Mouse (Mus musculus) kidney, postnatal 14 days (tissue): ENCODE results near the gene E2f8.
A peak's percentile ranks its signal among the peaks of the same experiment; 100 is the strongest.

ENCODE experiments used
- DNase-seq: peaks from one replicate; pipeline ENCODE4 v3.0.0; 2022; ENCODE audit warnings: mixed read lengths

Gene E2f8

DNA sequence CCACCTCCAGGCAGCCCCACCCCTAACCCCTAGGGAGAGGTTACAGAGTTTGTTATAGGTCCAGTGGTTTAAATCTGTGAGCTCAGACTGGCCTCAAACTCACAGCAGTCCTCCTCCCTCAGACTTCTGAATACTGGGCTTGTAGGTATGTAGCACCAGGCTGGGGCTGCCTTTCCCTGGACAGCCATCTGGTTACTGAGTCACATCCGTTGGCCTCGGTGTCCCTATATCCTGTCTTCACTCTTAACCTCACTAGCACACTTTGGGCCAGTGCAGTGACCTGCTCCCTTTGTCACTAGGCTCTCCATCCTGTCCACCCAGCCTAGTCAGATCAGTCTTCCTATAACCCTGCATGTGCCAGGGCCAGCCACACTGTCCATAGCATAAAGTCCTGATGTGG lies 7.4 kb upstream of the E2f8 start:
- DNase-seq = no peak

DNA sequence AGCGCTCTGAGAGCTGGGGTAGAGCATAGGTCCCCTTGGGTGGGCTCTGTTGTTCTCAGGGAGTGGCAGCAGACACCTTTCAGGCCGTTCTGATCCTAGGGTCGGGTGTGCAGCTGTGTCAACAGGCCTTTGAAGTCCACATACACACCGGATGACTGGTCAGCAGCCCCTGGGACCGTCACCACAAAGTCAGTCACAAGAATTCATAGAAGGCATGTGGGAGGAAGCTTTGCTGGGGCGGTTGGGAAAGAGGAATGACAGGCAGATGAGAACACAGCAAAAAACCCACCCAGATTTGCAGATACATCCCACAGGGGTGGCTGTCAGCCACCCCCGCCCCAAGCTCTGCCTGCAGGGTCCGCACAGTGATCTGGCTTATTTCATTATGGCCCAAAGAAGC lies 6.6 kb upstream of the E2f8 start:
- DNase-seq = no peak

- DNase-seq = no peak
Measured at GRCm38 (mm10) chr7:48884266-48884611, 2.8 kb upstream of the E2f8 start.

DNA sequence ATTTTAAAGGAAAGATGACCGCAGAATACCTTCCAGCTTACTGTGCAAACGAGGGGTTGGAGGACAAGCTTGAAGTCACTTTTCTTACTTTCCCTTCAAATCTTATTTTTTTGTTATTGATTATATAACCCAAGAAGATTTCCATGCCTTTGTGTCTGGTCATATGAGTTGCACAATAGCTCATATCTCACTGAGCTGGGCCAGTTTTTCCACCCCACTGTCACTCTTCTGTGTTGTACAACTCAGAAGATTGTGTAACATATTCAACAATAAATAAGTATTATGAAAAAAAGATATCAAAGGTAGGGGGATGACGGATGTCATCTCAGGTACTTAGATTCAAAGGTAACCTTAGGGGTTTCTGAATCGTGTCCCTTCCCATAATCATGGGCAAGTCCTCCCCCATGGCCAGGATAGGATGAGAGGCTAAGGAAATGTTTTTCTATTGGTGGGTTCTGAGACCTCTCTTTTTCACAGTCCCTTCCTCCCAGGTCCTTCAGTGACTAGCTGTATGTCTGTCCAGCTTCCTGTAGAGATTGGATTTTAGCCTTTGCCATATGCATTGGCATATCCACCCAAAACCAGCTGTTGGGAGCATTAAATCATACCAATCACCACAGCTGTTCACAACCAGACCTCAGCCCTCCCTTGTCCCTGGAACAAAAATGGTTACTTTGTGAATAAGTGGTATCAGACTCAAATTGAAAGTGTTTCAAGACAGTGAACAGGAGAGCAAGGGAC lies 2.3 kb upstream of the E2f8 start:
- no peak for DNase-seq

GRCm38 (mm10) chr7:48881971-48882609 lies 694 bp upstream of the E2f8 start:
- no peak for DNase-seq

- DNase-seq = peak; percentile 98
Measured at GRCm38 (mm10) chr7:48880591-48881481, 560 bp downstream of the E2f8 start.

DNA sequence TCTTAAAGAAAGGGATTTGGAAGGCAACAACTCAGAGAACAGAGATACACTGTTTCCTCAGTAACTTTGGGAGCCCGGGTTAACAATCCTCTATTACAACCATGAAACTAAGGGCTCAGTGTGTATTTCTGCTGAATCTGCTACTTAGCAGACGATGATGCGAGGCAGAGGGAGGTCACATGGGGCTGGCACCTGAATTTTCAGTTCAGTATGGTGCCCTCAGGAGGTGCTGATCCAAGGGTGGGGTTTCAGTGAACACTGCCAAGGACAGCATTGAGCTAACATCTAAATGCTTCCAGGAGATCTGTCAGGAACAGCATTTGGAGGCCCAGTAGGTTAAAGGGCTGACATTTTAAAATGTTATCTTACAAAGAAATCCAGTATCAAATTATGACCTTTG lies 1.8 kb downstream of the E2f8 start:
- DNase-seq = no peak

DNA sequence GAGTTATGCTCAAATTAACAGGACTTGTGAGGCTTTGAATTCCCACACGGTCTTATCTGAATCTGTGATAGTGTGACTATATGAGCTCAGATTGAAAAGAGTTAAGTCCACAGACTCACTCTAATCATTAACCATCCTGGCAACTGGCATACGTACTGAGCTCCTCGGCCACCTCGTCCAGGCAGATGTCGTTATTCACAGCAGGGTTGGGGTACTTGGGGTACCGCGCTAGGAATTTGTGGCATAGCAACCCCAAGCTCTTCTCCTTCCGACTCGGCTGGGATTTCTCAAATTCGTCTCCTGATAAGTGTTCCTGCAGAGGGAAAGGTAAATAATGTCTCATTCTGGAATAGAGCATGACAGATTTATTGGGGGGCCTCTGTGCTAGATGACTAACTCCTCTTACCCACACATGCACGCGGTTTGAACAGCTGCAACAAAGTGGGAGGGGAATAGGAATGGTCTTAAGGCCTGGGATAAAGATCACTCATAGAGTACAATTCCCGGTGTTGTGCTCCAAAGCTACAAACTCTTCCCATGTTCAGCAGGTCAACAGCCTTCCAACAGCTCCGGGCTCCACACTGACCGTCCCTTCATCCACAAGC lies 3.5 kb downstream of the E2f8 start:
- no peak for DNase-seq

- DNase-seq = peak; percentile 62
Measured at GRCm38 (mm10) chr7:48876526-48876925, 4.9 kb downstream of the E2f8 start.

- no peak for DNase-seq
Measured at GRCm38 (mm10) chr7:48875096-48875495, 6.3 kb downstream of the E2f8 start.

- no peak for DNase-seq
Measured at GRCm38 (mm10) chr7:48871292-48871691, 10.1 kb downstream of the E2f8 start.

GRCm38 (mm10) chr7:48870579-48871180 lies 10.7 kb downstream of the E2f8 start:
- DNase-seq = no peak

DNA sequence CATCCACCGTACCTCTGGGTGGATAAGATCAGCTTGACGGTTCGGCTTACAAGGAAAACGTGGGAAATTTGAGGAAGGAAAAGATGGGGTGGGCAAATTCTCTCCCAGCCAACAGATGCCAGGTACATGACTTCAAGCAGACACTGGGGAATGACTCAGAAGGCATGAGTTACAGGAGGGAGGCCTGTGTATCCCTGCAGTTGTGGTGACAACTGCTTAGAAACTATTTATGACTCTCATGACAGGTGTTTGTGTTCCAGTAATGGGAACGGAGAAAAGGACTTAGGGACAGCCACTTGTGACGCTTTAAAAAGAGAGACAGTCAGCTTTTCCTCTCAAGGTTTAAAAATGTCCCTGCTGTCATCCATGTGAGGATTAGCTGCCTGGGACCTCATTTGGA lies 11.3 kb downstream of the E2f8 start:
- DNase-seq = no peak

DNA sequence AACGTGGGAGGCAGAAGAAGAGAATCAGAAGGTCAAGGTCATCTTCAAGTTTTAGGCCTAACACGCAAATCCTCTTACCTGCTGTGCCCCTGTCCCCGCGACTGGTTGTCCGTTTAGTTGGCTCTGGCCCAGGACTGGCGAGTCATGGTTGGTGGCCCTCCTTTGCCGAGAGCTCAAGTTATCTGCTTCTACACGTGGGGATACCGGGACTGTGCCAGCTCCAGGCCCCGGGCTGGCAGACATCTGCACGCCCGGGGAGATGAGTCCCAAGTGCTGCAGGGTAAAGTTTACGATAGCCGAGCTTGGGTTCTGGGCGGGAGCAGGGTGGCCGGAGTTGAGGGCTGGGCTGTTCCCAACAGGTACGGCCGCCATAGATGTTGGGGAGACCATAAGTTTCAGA lies 13.8 kb downstream of the E2f8 start:
- DNase-seq = no peak

DNA sequence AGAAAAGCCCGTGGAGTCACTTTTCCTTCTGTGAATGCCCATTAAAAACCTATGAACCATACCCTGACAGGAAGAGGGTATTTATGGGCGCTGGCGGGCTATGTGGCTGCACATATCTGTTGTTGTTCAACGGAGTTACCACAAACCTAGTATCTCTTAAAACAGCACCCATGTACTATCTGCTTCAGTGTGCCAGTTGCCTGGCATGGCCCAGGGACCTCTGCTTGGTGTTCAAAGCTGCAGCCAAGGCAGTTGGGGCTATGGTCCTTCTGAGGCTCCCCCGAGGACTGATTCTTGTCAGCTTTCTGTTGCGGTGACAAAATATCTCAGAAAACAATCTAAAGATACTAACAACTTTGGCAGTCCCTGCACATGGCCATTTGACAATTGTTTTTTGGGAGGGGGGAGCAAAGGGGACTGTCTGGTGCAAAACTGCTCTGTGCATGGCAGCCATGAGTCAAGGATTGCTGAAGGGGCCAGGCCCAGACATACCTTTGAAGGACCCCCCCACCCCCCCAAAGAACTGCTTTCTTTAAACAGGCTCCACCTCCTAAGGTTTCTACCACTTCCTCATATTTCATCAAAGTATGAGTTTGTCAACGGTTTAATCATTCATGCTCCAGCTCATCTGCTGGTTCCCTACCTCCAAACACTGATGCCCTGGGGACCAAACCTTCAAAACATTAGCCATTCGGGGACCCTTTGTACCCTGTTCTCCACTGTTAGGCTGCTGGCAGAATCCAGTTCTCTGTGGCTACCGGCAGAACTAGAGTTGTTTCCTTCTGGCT lies 16.5 kb downstream of the E2f8 start:
- DNase-seq = no peak

- DNase-seq = no peak
Measured at GRCm38 (mm10) chr7:48864199-48864598, 17.2 kb downstream of the E2f8 start.

DNA sequence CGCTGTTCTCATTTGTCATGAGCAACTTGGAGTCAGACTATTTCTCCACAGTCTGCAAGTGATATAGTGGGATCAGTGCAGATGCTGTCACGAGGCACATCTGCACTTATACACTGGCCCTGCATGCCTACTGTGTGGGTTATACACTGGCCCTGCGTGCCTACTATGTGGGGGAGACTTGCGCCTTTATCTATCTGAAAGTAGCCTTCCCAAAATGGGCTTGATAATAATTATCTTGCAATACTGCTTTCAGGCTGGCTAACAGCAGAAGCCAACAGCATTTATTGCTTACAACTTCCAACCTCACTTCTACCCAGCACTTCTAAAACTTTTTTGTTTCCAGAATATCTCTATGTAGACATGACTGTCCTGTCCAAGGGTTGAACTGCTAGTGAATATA lies 19.6 kb downstream of the E2f8 start:
- no peak for DNase-seq

- no peak for DNase-seq
Measured at GRCm38 (mm10) chr7:48860948-48861347, 20.4 kb downstream of the E2f8 start.

- no peak for DNase-seq
Measured at GRCm38 (mm10) chr7:48859362-48859761, 22.0 kb downstream of the E2f8 start.

GRCm38 (mm10) chr7:48858257-48858656 lies 23.1 kb downstream of the E2f8 start:
- DNase-seq = no peak

GRCm38 (mm10) chr7:48855461-48855860 lies 25.9 kb downstream of the E2f8 start:
- no peak for DNase-seq

DNA sequence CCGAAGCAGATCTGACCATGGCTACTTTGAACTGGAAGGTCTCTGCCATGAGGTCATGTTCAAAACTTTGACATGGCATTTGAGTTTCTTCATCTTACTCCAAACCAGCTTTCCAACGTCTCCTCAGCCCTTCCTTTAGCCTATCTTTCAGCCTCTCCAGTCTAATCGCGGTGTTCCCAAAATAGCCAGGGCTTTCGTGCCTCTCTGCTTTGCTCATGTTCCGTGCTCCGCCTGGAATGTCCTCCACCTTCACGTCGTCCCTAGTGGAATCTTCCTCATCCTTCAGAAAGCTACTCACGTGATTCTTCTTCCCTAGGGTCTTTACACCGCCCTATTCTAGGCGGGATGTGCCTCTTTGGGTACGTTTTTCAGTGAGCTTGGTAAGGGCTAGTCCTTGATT lies 27.9 kb downstream of the E2f8 start:
- no peak for DNase-seq
